Mouse (Mus musculus) liver, embryonic 13.5 days (tissue): ENCODE measurements around the gene Pnn. TPM values are rescaled to one million over a fixed set of nuclear protein-coding genes. Genes with fewer than 3 reads are reported as not detected.

Experiments
- polyA plus RNA-seq: library from polyadenylated mRNA; unstranded; fragments of >200 nt; fragmentation: Nextera tagmentation; extraction: Ambion mirVana; gene quantifications from 2 replicates; pipeline ENCODE4 v1.2.1, GENCODE M21; 2015

The Pnn gene
- polyA plus RNA-seq, 1 experiment from 2014 or later, result 43.9 TPM

Other genes with a start within 250 kb of the Pnn start
- 22.6 and 29.5 TPM in 2 replicates for gene Sec23a, start 54.9 kb upstream of the Pnn start, polyA plus RNA-seq
- 25.5 and 26.0 TPM in 2 replicates for gene Gemin2, start 53.5 kb upstream of the Pnn start, polyA plus RNA-seq
- 52.2 and 58.7 TPM in 2 replicates for gene Trappc6b, start 5.4 kb upstream of the Pnn start, polyA plus RNA-seq
- gene Mia2, start 28.9 kb downstream of the Pnn start, polyA plus RNA-seq, result 47.8 and 63.2 TPM in 2 replicates
- gene Fbxo33, start 152.8 kb downstream of the Pnn start, polyA plus RNA-seq, result 8.8 and 9.6 TPM in 2 replicates